Mouse (Mus musculus): ENCODE data around the gene Junb. TPM values are rescaled to one million over a fixed set of nuclear protein-coding genes. Genes with fewer than 3 reads are reported as not detected.

The Junb gene
- total and polyA plus RNA-seq, 3 experiments: 41.6 to 72.7 TPM; not detected in 1

GRCm38 (mm10) chr8:84936962-84937546 is 41.5 kb downstream of the Junb start, which contains the start of gene Mast1:
Mast1 (minus strand) TSS chr8:84937359.
- Histone ChIP-seq H3K36me3 (ENCODE audit: control insufficient read depth in 1 of 2, insufficient read depth in 2 of 2, low read length in 2 of 2) (peaks cover 0 to 13% of the 10 kb centered on the region in 2 experiments; a peak in 2 of 4 replicates), H3K79me2 (ENCODE audit: control insufficient read depth, insufficient read depth, low read length, poor library complexity) (no peaks in the 10 kb centered on the region), H3K9me3 (replicated peaks; ENCODE audit: insufficient read depth, low read length) (no peaks in the 10 kb centered on the region), H3K4me3 (ENCODE audit: control insufficient read depth in 1 of 2, insufficient read depth in 1 of 2, low read depth in 2 of 2, low read length in 2 of 2) (peak within 1 kb of the TSS; percentile 47 to 56), H3K4me1 (ENCODE audit: control insufficient read depth in 1 of 2, insufficient read depth in 2 of 2, low read length in 2 of 2) (peaks cover 0 to 26% of the 10 kb centered on the region in 2 experiments; a peak in 3 of 4 replicates), H3K27me3 (ENCODE audit: control insufficient read depth in 1 of 2, insufficient read depth in 2 of 2, low read length in 2 of 2) (no peaks in the 10 kb centered on the region), H3K9ac (ENCODE audit: control insufficient read depth, low read depth, low read length, poor library complexity, severe bottlenecking) (peak within 1 kb of the TSS; percentile 69), H3K27ac (ENCODE audit: control insufficient read depth, low read depth, low read length) (no peak within 1 kb of the TSS)
- DNase-seq (ENCODE audit: low read depth, low spot score): peak; percentile 67
- no peak for TF ChIP-seq RCOR1 (IDR thresholded peaks at IDR 0.05; ENCODE audit: low read depth, low read length)
- no peak for TF ChIP-seq ZNF384 (IDR thresholded peaks at IDR 0.05; ENCODE audit: low read depth, low read length)
- TF ChIP-seq CTCF (IDR thresholded peaks at IDR 0.05 in 2 of 3, conservative IDR thresholded peaks at IDR 0.05 in 1 of 3; ENCODE audit: control insufficient read depth in 1 of 3, insufficient read depth in 1 of 3, low read depth in 2 of 3, low read length in 3 of 3, poor library complexity in 1 of 3, severe bottlenecking in 1 of 3): peak; percentile 47 to 88 (median 64); a peak in 5 of 6 replicates
- TF ChIP-seq MAFK (IDR thresholded peaks at IDR 0.05; ENCODE audit: borderline replicate concordance, low read depth, low read length): no peak
- no peak for TF ChIP-seq EP300 (IDR thresholded peaks at IDR 0.05; ENCODE audit: low read depth in 1 of 2, low read length in 2 of 2)
- no peak for TF ChIP-seq USF2 (IDR thresholded peaks at IDR 0.05; ENCODE audit: borderline replicate concordance in 1 of 2, insufficient read depth in 1 of 2, low read depth in 1 of 2, low read length in 2 of 2)
- TF ChIP-seq ZC3H11A (IDR thresholded peaks at IDR 0.05; ENCODE audit: low read depth, low read length): no peak
- TF ChIP-seq USF1 (IDR thresholded peaks at IDR 0.05; ENCODE audit: low read depth, low read length): no peak
- peak; percentile 42; the same call in 1 of the 2 replicates for TF ChIP-seq MAZ (IDR thresholded peaks at IDR 0.05; ENCODE audit: low read depth, low read length)
- TF ChIP-seq POLR2AphosphoS5 (IDR thresholded peaks at IDR 0.05; ENCODE audit: borderline replicate concordance, low read depth, low read length): no peak
- TF ChIP-seq E2F4 (IDR thresholded peaks at IDR 0.05; ENCODE audit: borderline replicate concordance, low read depth, low read length): no peak
- TF ChIP-seq BHLHE40 (IDR thresholded peaks at IDR 0.05; ENCODE audit: borderline replicate concordance, low read depth, low read length): 0 out of 2 replicates have a peak, but pooled peaks have one; percentile 29
- no peak for TF ChIP-seq MEF2A (IDR thresholded peaks at IDR 0.05; ENCODE audit: extremely low read depth, insufficient replicate concordance, low read depth, low read length, poor library complexity, severe bottlenecking)
- TF ChIP-seq TAL1 (IDR thresholded peaks at IDR 0.05; ENCODE audit: low read length): no peak
- no peak for TF ChIP-seq ELF1 (IDR thresholded peaks at IDR 0.05; ENCODE audit: low read depth, low read length)
- TF ChIP-seq MAX (IDR thresholded peaks at IDR 0.05; ENCODE audit: low read length): no peak
- no peak for TF ChIP-seq POLR2AphosphoS2 (IDR thresholded peaks at IDR 0.05; ENCODE audit: low read length)
- no peak for TF ChIP-seq NELFE (IDR thresholded peaks at IDR 0.05; ENCODE audit: low read depth, low read length)
- TF ChIP-seq CHD1 (IDR thresholded peaks at IDR 0.05; ENCODE audit: low read depth, low read length): no peak
- TF ChIP-seq MYB (IDR thresholded peaks at IDR 0.05; ENCODE audit: low read depth, low read length): no peak
- TF ChIP-seq SIN3A (IDR thresholded peaks at IDR 0.05; ENCODE audit: low read length): no peak
- no peak; the same call in 1 of the 2 replicates for TF ChIP-seq RAD21 (IDR thresholded peaks at IDR 0.05; ENCODE audit: low read depth, low read length)
- TF ChIP-seq TCF12 (IDR thresholded peaks at IDR 0.05; ENCODE audit: low read depth, low read length): no peak
- no peak for TF ChIP-seq ZMIZ1 (IDR thresholded peaks at IDR 0.05; ENCODE audit: low read depth, low read length)
- no peak; the same call in none of the 2 replicates for TF ChIP-seq SMC3 (IDR thresholded peaks at IDR 0.05; ENCODE audit: low read depth, low read length)
- TF ChIP-seq GABPA (IDR thresholded peaks at IDR 0.05; ENCODE audit: low read depth, low read length): no peak
- no peak for TF ChIP-seq POLR2A (IDR thresholded peaks at IDR 0.05; ENCODE audit: control insufficient read depth in 1 of 2, insufficient read depth in 1 of 2, low read depth in 1 of 2, low read length in 2 of 2, poor library complexity in 1 of 2)
- TF ChIP-seq UBTF (IDR thresholded peaks at IDR 0.05; ENCODE audit: borderline replicate concordance, insufficient read depth, low read depth, low read length): 0 out of 2 replicates have a peak, but pooled peaks have one; percentile 54
- TF ChIP-seq TBP (IDR thresholded peaks at IDR 0.05; ENCODE audit: low read depth, low read length): no peak
- TF ChIP-seq ZKSCAN1 (IDR thresholded peaks at IDR 0.05; ENCODE audit: low read depth, low read length): no peak
- TF ChIP-seq JUND (IDR thresholded peaks at IDR 0.05; ENCODE audit: low read depth, low read length): no peak
- no peak for TF ChIP-seq MXI1 (IDR thresholded peaks at IDR 0.05; ENCODE audit: low read depth, low read length)
- TF ChIP-seq HCFC1 (IDR thresholded peaks at IDR 0.05; ENCODE audit: low read depth, low read length): peak; percentile 31; the same call in 1 of the 2 replicates
- TF ChIP-seq ETS1 (IDR thresholded peaks at IDR 0.05; ENCODE audit: low read depth, low read length): no peak
- TF ChIP-seq GATA1 (IDR thresholded peaks at IDR 0.05; ENCODE audit: low read depth, low read length): no peak
